Mouse (Mus musculus): ENCODE measurements at regions not wholly inside any gene's neighbourhood (a gene's known extent, or its start where the extent isn't known, plus 50 kb on each side); places are given as distances from the start of the nearest gene placed in this dataset.

GRCm38 (mm10) chr2:74199550-74199949 is 288.4 kb upstream of the Atp5g3 start:
- no peak for DNase-seq (ENCODE audit: extremely low spot score, low spot score)

DNA sequence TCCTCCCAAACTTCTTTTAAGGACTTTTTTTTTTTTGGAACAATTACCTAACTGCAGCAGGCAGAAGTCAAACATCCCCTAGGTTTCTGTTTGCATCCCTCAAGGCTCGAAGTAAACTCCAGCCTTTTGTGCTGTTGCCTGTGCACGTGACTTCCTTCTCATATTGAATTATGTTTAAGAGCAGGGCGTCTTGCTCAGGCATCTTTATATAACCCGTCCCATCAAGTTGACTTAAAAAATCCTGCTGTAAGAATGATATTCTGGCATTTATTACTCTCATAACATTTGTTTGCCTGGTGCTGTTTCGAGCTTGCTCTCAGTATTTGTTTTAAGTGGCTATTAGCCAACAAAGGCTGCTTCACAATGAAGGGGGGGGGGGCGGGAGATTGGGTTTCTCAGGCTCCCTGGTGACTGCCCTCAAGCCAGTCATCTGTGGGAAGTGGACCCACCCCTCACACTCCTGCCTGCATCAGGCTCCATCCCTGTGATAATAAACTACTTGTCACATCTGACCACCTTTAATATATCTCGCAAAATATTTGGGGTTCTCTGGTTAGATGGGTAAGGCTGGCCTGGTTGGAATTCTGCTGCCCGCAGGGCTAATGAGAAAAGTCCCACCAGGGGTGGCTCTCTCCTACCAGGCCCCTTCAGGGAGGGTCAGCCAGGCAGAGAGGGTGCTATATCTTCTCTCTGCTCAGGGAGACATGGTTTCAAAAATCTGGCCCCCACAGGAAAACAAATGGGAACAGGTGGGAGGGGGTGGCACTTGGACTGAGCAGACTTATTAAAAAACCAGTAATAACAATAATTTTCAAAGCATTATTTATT is 277.1 kb upstream of the Atp5g3 start:
- DNase-seq (ENCODE audit: extremely low spot score, low spot score): no peak

DNA sequence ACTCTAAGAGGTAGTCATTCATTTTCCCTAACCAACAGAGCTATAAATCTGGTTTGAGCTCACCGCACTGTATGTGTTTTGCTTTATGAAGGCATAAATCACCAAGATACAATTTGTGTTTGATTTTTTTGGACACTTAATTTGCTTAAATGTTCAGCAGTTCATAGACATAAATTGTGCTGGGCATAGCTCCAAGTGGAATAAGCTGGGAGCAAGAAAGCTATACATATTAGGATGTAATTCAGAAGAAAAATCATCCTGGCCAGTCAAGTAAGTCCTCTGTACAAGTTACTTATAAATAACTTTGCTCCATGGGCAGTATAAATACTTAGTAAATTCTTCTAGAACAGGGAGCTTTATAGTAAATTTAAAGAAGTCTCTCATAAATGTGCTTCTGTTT is 267.0 kb upstream of the Atp5g3 start:
- DNase-seq (ENCODE audit: extremely low spot score, low spot score): no peak

- no peak for DNase-seq (ENCODE audit: extremely low spot score, low spot score)
Observed at GRCm38 (mm10) chr2:74168776-74169570, 257.8 kb upstream of the Atp5g3 start.

- DNase-seq (ENCODE audit: extremely low spot score, low spot score): no peak
Observed at GRCm38 (mm10) chr2:74168307-74168706, 257.2 kb upstream of the Atp5g3 start.

GRCm38 (mm10) chr2:74154062-74154461 is 242.9 kb upstream of the Atp5g3 start:
- no peak for DNase-seq (ENCODE audit: extremely low spot score, low spot score)

- DNase-seq (ENCODE audit: extremely low spot score, low spot score): no peak
Observed at GRCm38 (mm10) chr2:74153247-74153850, 242.2 kb upstream of the Atp5g3 start.

- DNase-seq (ENCODE audit: extremely low spot score, low spot score): no peak
Observed at GRCm38 (mm10) chr2:74152534-74153246, 241.6 kb upstream of the Atp5g3 start.

DNA sequence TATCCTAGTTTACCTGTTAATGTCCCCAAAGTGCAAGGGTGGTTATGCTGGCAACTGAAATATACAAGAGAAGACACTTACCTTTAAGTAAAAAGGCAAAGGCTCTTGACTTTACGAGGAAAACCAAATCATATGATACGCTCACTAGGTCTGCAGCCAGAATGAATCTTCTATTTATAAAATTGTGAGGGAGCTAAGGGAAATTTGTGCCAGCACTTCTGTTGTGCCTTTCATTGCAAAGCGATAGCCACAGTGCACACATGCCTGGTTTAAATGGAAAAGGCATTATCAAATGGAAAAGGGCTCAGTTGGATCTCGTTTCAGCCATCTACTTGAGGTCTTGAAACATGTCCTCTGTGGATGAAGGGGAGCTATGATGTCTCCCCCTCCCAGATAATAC is 236.1 kb upstream of the Atp5g3 start:
- no peak for DNase-seq (ENCODE audit: extremely low spot score, low spot score)

DNA sequence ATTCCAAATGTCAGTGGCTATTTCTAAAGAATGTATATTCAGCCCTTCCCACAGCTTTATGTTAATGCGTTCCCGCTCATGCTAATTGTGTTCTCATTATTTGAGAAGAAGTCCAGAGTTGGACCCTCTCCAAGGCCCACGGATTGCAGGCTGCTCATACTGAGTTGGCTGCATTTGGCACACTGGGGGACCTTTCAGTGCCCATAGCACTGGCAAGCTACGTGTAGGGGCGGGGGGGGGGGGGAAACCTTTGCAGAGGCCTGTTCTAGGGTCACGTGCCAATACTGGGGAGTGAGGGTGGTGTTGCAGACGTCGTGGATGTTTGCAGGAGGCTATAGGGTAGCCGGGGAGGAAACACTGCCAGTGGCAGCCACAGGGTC is 225.5 kb upstream of the Atp5g3 start:
- no peak for DNase-seq (ENCODE audit: extremely low spot score, low spot score)

DNA sequence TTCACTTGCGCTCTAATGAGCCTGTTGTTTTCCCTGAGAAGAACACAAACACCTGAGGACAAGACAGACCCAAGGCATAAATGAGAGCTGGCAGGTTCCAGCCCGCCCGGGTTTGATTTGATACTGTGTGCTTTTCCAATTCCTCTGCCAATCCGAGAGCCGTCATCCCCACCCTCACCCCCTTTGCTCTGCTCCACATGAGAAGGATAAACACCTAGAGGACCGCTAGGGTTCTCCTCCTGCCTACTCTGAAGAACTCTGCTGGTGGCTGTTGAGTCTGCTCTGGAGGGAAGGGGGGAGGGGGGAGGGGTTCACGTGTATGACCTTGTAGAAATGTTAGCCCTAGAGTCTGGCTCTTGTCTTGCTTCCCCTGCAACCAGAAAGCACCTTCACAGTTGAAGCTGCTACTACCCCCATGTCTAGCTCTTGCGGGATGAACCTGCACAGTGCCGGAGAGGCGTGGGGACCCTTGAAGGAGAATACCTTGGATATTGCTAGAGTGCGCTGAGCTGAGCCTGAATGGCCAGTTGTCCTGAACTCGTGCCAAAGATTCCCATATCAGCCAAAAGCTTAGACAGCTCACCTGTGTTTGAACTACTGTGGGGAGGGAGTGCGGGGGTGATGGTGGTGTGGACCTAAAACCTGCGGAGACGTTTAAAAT is 225.0 kb upstream of the Atp5g3 start:
- DNase-seq (ENCODE audit: extremely low spot score, low spot score): no peak

GRCm38 (mm10) chr2:74130141-74130588 is 219.0 kb upstream of the Atp5g3 start:
- peak; percentile 30 for DNase-seq (ENCODE audit: extremely low spot score, low spot score)

GRCm38 (mm10) chr2:74128782-74129538 is 217.8 kb upstream of the Atp5g3 start:
- DNase-seq (ENCODE audit: extremely low spot score, low spot score): peak; percentile 52

GRCm38 (mm10) chr2:74127136-74127535 is 216.0 kb upstream of the Atp5g3 start:
- DNase-seq (ENCODE audit: extremely low spot score, low spot score): no peak

GRCm38 (mm10) chr2:74124252-74124651 is 213.1 kb upstream of the Atp5g3 start:
- DNase-seq (ENCODE audit: extremely low spot score, low spot score): no peak

GRCm38 (mm10) chr2:74123360-74124074 is 212.4 kb upstream of the Atp5g3 start:
- no peak for DNase-seq (ENCODE audit: extremely low spot score, low spot score)

- no peak for DNase-seq (ENCODE audit: extremely low spot score, low spot score)
Observed at GRCm38 (mm10) chr2:74122937-74123336, 211.8 kb upstream of the Atp5g3 start.

GRCm38 (mm10) chr2:74120051-74120450 is 208.9 kb upstream of the Atp5g3 start:
- DNase-seq (ENCODE audit: extremely low spot score, low spot score): peak; percentile 32

DNA sequence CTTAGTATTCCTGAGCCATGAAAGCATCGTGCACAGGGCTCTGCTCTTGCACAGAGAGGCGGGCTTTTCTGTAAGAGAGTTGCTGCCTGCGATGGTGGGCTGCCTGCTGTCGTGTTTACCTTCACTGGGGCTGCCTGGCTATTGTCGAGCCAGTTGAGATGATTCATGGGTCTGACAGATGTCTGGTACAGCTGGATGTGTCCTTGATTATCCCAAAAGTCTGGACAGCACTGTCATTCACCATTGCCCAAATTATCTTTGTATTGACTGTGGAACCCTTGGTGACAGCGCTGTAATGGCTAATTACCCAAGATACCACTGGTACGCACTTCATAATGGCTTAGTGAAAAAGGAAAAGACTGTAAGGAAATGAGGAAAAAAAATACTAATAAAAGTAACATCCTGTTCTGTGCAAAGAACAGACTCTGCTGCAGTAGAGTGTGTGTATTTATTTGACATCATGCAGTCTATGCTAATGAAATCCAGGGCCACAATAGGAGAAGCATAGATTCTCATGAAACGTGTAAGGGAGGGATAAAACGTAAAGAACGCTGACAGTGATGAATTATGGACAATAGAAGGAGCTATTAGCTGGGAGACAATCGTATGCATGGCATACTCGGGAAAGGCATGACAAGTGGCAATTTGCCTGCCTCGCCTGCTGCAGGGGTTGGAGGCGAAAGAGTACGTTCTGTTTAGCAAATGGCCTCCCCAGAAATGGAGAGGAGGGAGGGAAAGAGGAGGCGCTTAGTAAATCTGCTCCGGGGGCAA is 208.2 kb upstream of the Atp5g3 start:
- DNase-seq (ENCODE audit: extremely low spot score, low spot score): peak; percentile 30
